Mouse (Mus musculus): ENCODE data around the gene Gm13290. TPM values are rescaled to one million over a fixed set of nuclear protein-coding genes. Genes with fewer than 3 reads are reported as not detected.

The Gm13290 gene
- not detected in 2 replicates for polyA plus RNA-seq (2015; fragmentation: Nextera tagmentation; extraction: Ambion mirVana)

DNA sequence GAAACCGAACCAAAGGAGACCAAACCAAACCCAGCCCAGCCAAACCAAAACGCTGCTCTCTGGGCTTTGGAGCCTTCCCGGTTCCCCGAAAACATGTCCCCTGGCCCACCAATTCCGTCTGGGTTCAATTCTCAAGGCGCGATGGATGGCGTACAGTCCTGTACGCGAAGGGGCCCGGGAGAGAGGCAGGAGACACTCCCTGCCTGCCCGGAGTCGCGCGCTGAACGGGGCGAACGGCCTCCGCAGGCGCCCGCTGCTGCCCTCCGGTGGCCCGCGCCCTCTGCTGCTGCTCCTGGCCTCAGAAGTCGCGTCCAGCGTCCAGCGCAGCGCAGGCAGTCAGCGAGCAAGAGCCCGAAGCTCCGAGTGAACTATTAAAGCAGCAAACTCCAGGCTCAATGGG is at the start of gene Gm13290:
Gene Gm13290, plus strand, starts transcription at position 301 of the 400 bp plus-strand sequence.

DNA sequence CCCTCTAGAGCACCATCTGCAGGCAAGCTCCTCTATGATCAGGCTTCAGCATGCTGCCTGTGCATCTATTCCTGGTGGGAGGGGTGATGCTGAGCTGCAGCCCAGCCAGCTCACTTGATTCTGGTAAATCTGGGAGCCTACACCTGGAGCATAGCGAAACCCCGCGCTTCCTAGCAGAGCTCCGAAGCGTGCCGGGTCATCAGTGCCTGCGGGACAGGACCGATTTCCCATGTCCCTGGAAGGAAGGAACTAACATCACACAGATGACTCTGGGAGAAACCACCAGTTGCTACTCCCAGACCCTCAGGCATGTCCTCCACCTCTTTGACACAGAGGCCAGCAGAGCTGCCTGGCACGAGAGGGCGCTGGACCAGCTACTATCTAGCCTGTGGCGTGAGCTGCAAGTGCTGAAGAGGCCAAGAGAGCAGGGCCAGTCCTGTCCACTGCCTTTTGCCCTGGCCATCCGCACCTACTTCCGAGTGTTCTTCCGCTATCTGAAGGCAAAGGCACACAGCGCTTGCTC is 18.8 kb upstream of the Gm13290 start, which contains the start of gene Gm13271:
Gene Gm13271, plus strand, starts transcription at position 51 of the 523 bp plus-strand sequence.

DNA sequence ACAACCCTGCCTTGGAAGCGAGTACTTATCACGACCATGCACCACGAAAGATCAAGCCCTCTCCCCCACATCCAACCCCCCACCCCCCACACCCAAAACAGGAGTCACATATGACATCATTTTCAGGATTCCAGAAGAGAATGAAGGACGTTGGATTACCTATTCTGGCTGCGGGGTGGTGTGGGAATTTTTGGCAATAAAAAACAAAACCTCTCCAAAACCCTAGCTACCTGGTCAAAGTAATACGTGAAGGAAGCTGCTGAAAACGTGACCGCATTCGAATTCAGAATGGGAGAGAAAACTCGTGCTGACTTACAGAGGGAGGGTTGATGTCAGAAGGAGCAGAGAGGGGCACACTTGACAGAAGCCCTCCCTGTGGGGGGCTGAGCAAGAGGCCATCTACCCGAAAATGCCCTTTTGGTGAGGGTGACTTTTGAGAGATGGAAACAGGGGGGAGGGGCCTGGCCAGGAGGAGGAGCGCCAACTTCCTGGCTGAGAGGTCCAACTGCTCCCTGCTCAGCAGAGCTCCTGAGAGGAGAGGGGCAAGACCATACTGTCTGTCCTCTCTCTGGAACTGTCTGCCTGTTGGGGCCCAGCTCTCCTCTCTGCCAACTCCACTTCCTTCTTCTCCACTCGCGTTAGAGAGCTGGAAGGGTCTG is 13.9 kb upstream of the Gm13290 start, which contains the start of gene Gm13283:
Gene Gm13283, plus strand, starts transcription at position 510 of the 659 bp plus-strand sequence.

DNA sequence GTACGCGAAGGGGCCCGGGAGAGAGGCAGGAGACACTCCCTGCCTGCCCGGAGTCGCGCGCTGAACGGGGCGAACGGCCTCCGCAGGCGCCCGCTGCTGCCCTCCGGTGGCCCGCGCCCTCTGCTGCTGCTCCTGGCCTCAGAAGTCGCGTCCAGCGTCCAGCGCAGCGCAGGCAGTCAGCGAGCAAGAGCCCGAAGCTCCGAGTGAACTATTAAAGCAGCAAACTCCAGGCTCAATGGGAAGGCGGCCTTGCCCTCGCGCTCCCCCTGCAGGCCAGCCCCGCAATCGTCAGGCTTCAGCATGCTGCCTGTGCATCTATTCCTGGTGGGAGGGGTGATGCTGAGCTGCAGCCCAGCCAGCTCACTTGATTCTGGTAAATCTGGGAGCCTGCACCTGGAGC is 3.0 kb downstream of the Gm13290 start, which contains the start of gene Gm13289:
Gene Gm13289, plus strand, starts transcription at position 301 of the 400 bp plus-strand sequence.

GRCm38 (mm10) chr4:88779550-88779949 is 5.9 kb downstream of the Gm13290 start, which contains the start of gene Gm13272:
TSS of gene Gm13272 (plus strand) at chr4:88779850.

GRCm38 (mm10) chr4:88781831-88782230 is 8.2 kb downstream of the Gm13290 start, which contains the start of gene Ifnz:
TSS of gene Ifnz (plus strand) at chr4:88782131.

GRCm38 (mm10) chr4:88785409-88785808 is 11.8 kb downstream of the Gm13290 start, which contains the start of gene Gm13276:
TSS of gene Gm13276 (plus strand) at chr4:88785709.

GRCm38 (mm10) chr4:88788402-88788801 is 14.8 kb downstream of the Gm13290 start, which contains the start of gene Gm13277:
TSS of gene Gm13277 (plus strand) at chr4:88788632.

GRCm38 (mm10) chr4:88791250-88791649 is 17.6 kb downstream of the Gm13290 start, which contains the start of gene Gm13278:
TSS of gene Gm13278 (plus strand) at chr4:88791550.

DNA sequence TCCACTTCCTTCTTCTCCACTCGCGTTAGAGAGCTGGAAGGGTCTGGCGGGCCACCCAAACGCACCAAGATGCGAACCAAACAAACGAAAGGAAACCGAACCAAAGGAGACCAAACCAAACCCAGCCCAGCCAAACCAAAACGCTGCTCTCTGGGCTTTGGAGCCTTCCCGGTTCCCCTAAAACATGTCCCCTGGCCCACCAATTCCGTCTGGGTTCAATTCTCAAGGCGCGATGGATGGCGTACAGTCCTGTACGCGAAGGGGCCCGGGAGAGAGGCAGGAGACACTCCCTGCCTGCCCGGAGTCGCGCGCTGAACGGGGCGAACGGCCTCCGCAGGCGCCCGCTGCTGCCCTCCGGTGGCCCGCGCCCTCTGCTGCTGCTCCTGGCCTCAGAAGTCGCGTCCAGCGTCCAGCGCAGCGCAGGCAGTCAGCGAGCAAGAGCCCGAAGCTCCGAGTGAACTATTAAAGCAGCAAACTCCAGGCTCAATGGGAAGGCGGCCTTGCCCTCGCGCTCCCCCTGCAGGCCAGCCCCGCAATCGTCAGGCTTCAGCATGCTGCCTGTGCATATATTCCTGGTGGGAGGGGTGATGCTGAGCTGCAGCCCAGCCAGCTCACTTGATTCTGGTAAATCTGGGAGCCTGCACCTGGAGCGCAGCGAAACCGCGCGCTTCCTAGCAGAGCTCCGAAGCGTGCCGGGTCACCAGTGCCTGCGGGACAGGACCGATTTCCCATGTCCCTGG is 20.5 kb downstream of the Gm13290 start, which contains the start of gene Gm13275:
Gene Gm13275, plus strand, starts transcription at position 552 of the 740 bp plus-strand sequence.

DNA sequence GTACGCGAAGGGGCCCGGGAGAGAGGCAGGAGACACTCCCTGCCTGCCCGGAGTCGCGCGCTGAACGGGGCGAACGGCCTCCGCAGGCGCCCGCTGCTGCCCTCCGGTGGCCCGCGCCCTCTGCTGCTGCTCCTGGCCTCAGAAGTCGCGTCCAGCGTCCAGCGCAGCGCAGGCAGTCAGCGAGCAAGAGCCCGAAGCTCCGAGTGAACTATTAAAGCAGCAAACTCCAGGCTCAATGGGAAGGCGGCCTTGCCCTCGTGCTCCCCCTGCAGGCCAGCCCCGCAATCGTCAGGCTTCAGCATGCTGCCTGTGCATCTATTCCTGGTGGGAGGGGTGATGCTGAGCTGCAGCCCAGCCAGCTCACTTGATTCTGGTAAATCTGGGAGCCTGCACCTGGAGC is 23.5 kb downstream of the Gm13290 start, which contains the start of gene Gm13279:
Gene Gm13279, plus strand, starts transcription at position 301 of the 400 bp plus-strand sequence.

GRCm38 (mm10) chr4:88799365-88799764 is 25.7 kb downstream of the Gm13290 start, which contains the start of gene Gm13285:
TSS of gene Gm13285 (plus strand) at chr4:88799665.

DNA sequence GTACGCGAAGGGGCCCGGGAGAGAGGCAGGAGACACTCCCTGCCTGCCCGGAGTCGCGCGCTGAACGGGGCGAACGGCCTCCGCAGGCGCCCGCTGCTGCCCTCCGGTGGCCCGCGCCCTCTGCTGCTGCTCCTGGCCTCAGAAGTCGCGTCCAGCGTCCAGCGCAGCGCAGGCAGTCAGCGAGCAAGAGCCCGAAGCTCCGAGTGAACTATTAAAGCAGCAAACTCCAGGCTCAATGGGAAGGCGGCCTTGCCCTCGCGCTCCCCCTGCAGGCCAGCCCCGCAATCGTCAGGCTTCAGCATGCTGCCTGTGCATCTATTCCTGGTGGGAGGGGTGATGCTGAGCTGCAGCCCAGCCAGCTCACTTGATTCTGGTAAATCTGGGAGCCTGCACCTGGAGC is 29.3 kb downstream of the Gm13290 start, which contains the start of gene Gm13287:
Gene Gm13287, plus strand, starts transcription at position 301 of the 400 bp plus-strand sequence.

GRCm38 (mm10) chr4:88805231-88805630 is 31.6 kb downstream of the Gm13290 start, which contains the start of gene Gm13288:
TSS of gene Gm13288 (plus strand) at chr4:88805531.

GRCm38 (mm10) chr4:88815928-88816327 is 42.3 kb downstream of the Gm13290 start, which contains the start of gene Ifna7:
TSS of gene Ifna7 (plus strand) at chr4:88816228.

DNA sequence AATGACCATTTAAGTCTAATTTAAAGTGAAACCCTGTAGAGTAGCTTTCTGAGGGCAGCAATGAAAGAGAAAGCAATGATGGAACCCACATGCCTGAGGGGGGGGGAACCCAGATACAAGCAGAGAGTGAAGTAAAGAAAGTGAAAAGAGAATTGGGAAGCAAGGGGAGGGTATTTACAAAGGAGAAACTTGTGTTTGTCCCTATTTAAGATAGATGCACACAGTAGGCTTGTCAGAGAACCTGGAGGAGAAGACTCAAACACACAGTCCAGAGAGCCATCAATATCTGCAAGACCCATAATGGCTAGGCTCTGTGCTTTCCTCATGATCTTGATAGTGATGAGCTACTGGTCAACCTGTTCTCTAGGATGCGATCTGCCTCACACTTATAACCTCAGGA is 46.0 kb downstream of the Gm13290 start, which contains the start of gene Ifna11:
Gene Ifna11, plus strand, starts transcription at position 301 of the 400 bp plus-strand sequence.

Other genes with a start within 250 kb of the Gm13290 start
- not detected in 2 replicates for gene Ifna15, start 215.6 kb upstream of the Gm13290 start, polyA plus RNA-seq (2015; fragmentation: Nextera tagmentation; extraction: Ambion mirVana)
- not detected in 2 replicates for gene Ifna14, start 202.0 kb upstream of the Gm13290 start, polyA plus RNA-seq (2015; fragmentation: Nextera tagmentation; extraction: Ambion mirVana)
- not detected in 2 replicates for gene Ifna9, start 181.4 kb upstream of the Gm13290 start, polyA plus RNA-seq (2015; fragmentation: Nextera tagmentation; extraction: Ambion mirVana)
- not detected in 2 replicates for gene Ifna12, start 170.5 kb upstream of the Gm13290 start, polyA plus RNA-seq (2015; fragmentation: Nextera tagmentation; extraction: Ambion mirVana)
- gene C87499, start 139.4 kb upstream of the Gm13290 start, polyA plus RNA-seq (2015; fragmentation: Nextera tagmentation; extraction: Ambion mirVana) = not detected in 2 replicates
- not detected in 2 replicates for gene Ifna13, start 129.4 kb upstream of the Gm13290 start, polyA plus RNA-seq (2015; fragmentation: Nextera tagmentation; extraction: Ambion mirVana)
- not detected in 2 replicates for gene Ifna16, start 96.9 kb upstream of the Gm13290 start, polyA plus RNA-seq (2015; fragmentation: Nextera tagmentation; extraction: Ambion mirVana)
- gene Ifna2, start 89.9 kb upstream of the Gm13290 start, polyA plus RNA-seq (2015; fragmentation: Nextera tagmentation; extraction: Ambion mirVana) = not detected in 2 replicates
- not detected in 2 replicates for gene Ifnab, start 82.5 kb upstream of the Gm13290 start, polyA plus RNA-seq (2015; fragmentation: Nextera tagmentation; extraction: Ambion mirVana)
- 0.17 and 0.38 TPM in 2 replicates for gene Gm26566, start 52.0 kb upstream of the Gm13290 start, polyA plus RNA-seq (2015; fragmentation: Nextera tagmentation; extraction: Ambion mirVana)
- 23.7 and 28.8 TPM in 2 replicates for gene Klhl9, start 51.4 kb upstream of the Gm13290 start, polyA plus RNA-seq (2015; fragmentation: Nextera tagmentation; extraction: Ambion mirVana)
- gene Gm13271, start 19.0 kb upstream of the Gm13290 start, polyA plus RNA-seq (2015; fragmentation: Nextera tagmentation; extraction: Ambion mirVana) = not detected in 2 replicates
- 0.17 and 0.19 TPM in 2 replicates for gene Gm13283, start 13.7 kb upstream of the Gm13290 start, polyA plus RNA-seq (2015; fragmentation: Nextera tagmentation; extraction: Ambion mirVana)
- not detected in 2 replicates for gene Gm13289, start 3.1 kb downstream of the Gm13290 start, polyA plus RNA-seq (2015; fragmentation: Nextera tagmentation; extraction: Ambion mirVana)
- not detected in 2 replicates for gene Gm13272, start 6.0 kb downstream of the Gm13290 start, polyA plus RNA-seq (2015; fragmentation: Nextera tagmentation; extraction: Ambion mirVana)
- gene Ifnz, start 8.3 kb downstream of the Gm13290 start, polyA plus RNA-seq (2015; fragmentation: Nextera tagmentation; extraction: Ambion mirVana) = 0.33 TPM in 1 of 2 replicates, not detected in the other
- gene Gm13276, start 11.9 kb downstream of the Gm13290 start, polyA plus RNA-seq (2015; fragmentation: Nextera tagmentation; extraction: Ambion mirVana) = not detected in 2 replicates
- gene Gm13277, start 14.8 kb downstream of the Gm13290 start, polyA plus RNA-seq (2015; fragmentation: Nextera tagmentation; extraction: Ambion mirVana) = not detected in 2 replicates
- gene Gm13278, start 17.7 kb downstream of the Gm13290 start, polyA plus RNA-seq (2015; fragmentation: Nextera tagmentation; extraction: Ambion mirVana) = not detected in 2 replicates
- gene Gm13275, start 20.7 kb downstream of the Gm13290 start, polyA plus RNA-seq (2015; fragmentation: Nextera tagmentation; extraction: Ambion mirVana) = not detected in 2 replicates
- not detected in 2 replicates for gene Gm13279, start 23.6 kb downstream of the Gm13290 start, polyA plus RNA-seq (2015; fragmentation: Nextera tagmentation; extraction: Ambion mirVana)
- 0.79 TPM in 1 of 2 replicates, not detected in the other for gene Gm13285, start 25.8 kb downstream of the Gm13290 start, polyA plus RNA-seq (2015; fragmentation: Nextera tagmentation; extraction: Ambion mirVana)
- not detected in 2 replicates for gene Gm13287, start 29.4 kb downstream of the Gm13290 start, polyA plus RNA-seq (2015; fragmentation: Nextera tagmentation; extraction: Ambion mirVana)
- gene Gm13288, start 31.7 kb downstream of the Gm13290 start, polyA plus RNA-seq (2015; fragmentation: Nextera tagmentation; extraction: Ambion mirVana) = not detected in 2 replicates
- gene Ifna7, start 42.4 kb downstream of the Gm13290 start, polyA plus RNA-seq (2015; fragmentation: Nextera tagmentation; extraction: Ambion mirVana) = not detected in 2 replicates
- not detected in 2 replicates for gene Ifna11, start 46.1 kb downstream of the Gm13290 start, polyA plus RNA-seq (2015; fragmentation: Nextera tagmentation; extraction: Ambion mirVana)
- not detected in 2 replicates for gene Ifna6, start 53.6 kb downstream of the Gm13290 start, polyA plus RNA-seq (2015; fragmentation: Nextera tagmentation; extraction: Ambion mirVana)
- gene Ifna5, start 61.7 kb downstream of the Gm13290 start, polyA plus RNA-seq (2015; fragmentation: Nextera tagmentation; extraction: Ambion mirVana) = not detected in 2 replicates
- not detected in 2 replicates for gene Ifna4, start 68.0 kb downstream of the Gm13290 start, polyA plus RNA-seq (2015; fragmentation: Nextera tagmentation; extraction: Ambion mirVana)
- gene Ifna1, start 76.3 kb downstream of the Gm13290 start, polyA plus RNA-seq (2015; fragmentation: Nextera tagmentation; extraction: Ambion mirVana) = not detected in 2 replicates
- not detected in 2 replicates for gene Ifne, start 106.4 kb downstream of the Gm13290 start, polyA plus RNA-seq (2015; fragmentation: Nextera tagmentation; extraction: Ambion mirVana)